Comparison of ENCODE assay signal across 8 mouse cellular contexts in the genomic region with DNA sequence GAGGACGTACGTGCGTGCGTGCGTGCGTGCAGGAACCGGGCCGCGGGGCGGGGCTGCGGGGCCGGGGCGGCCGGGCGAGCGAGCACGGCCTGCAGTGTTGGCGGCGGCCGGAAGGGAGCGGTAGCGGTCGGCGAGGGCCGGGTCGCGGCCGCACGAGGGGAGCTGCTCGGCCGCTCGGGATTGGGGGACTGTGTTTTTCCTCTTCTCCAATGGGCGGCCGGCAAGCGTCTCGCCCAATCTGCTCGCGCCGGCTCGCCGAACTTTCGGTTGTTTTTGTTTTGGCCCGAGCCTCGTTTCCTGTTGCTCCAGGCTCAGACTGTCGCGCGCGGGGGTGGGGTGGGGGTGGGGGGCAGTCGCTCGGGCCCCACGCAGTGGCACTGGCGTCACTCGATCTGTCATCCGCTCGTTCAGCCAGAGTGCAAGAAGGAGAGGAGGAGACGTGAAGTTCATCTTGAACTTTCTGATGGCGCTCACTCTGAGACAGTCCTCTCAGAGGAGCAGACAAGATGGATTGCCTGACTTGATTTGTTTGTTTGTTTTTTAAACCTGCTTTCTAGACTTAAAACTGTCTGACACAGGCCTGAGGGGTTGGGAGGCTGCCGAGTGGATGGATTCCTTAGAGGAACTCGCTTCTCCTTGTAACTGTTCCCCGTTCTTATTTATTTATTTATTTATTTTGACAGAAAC. TPM values are rescaled to one million over a fixed set of nuclear protein-coding genes. Genes with fewer than 3 reads are reported as not detected.
DNase-seq lines count a peak whose midpoint lies in the region; ATAC-seq and TF ChIP-seq lines count a peak whose summit lies in the region.

No protein-coding gene starts in this region.

- peak overlapping the region; percentile 100 for H3K27ac ChIP-seq in forebrain, embryonic 12.5 days
- peak overlapping the region; percentile 100 for H3K27ac ChIP-seq in lung, postnatal 0 days (ENCODE audit: low read length)

- H3K4me3 ChIP-seq in G1E (ENCODE audit: low read depth, low read length), result peak overlapping the region; percentile 92
- H3K4me3 ChIP-seq in forebrain, embryonic 12.5 days (replicated peaks), result peak overlapping the region; percentile 97
- peak overlapping the region; percentile 98 for H3K4me3 ChIP-seq in lung, postnatal 0 days (ENCODE audit: low read depth, low read length)

- no peaks in the 10 kb centered on the region for H3K9me3 ChIP-seq in G1E (replicated peaks)
- H3K9me3 ChIP-seq in forebrain, embryonic 12.5 days, result no peaks in the 10 kb centered on the region
- no peaks in the 10 kb centered on the region for H3K9me3 ChIP-seq in lung, postnatal 0 days (ENCODE audit: low read length)

- DNase-seq in G1E (ENCODE audit: low spot score), result peak; percentile 98
- DNase-seq in heart, postnatal 25 days (ENCODE audit: low spot score), result peak; percentile 89
- peak; percentile 84 to 88 for DNase-seq in layer of hippocampus, adult 18-20 months (ENCODE audit: low spot score in 2 of 2)
- DNase-seq in lung, postnatal 0 days (ENCODE audit: low spot score), result peak; percentile 98
- peak; percentile 89 for DNase-seq in ovary, postnatal 14 days (ENCODE audit: low spot score)
- peak; percentile 93 to 94 for DNase-seq in thymus, postnatal 10 days (ENCODE audit: low spot score in 2 of 2)

- peaks cover 22% of the 10 kb centered on the region for H3K36me3 ChIP-seq in G1E (replicated peaks)
- H3K36me3 ChIP-seq in forebrain, embryonic 12.5 days (replicated peaks), result peaks cover 5% of the 10 kb centered on the region; the same call in 1 of the 2 replicates
- H3K36me3 ChIP-seq in lung, postnatal 0 days (ENCODE audit: insufficient read depth, low read length), result no peaks in the 10 kb centered on the region

- peak overlapping the region; percentile 100 for H3K9ac ChIP-seq in forebrain, embryonic 12.5 days
- peak overlapping the region; percentile 100 for H3K9ac ChIP-seq in lung, postnatal 0 days (replicated peaks; ENCODE audit: low read depth)

- WGBS in forebrain, embryonic 12.5 days, result 2% methylated on average over 56 of the region's 60 CpGs
- under 1% methylated on average over 35 of the region's 60 CpGs for WGBS in lung, postnatal 0 days

- peak; percentile 24; the same call in 1 of the 2 replicates for TF ChIP-seq CTCF in G1E (IDR thresholded peaks at IDR 0.05; ENCODE audit: low read depth, low read length)
- TF ChIP-seq CTCF in lung, postnatal 0 days (IDR thresholded peaks at IDR 0.05), result peak; percentile 61

- H3K27me3 ChIP-seq in G1E (ENCODE audit: insufficient read depth, low read length), result peaks cover 21% of the 10 kb centered on the region
- no peaks in the 10 kb centered on the region for H3K27me3 ChIP-seq in forebrain, embryonic 12.5 days
- no peaks in the 10 kb centered on the region for H3K27me3 ChIP-seq in lung, postnatal 0 days (replicated peaks; ENCODE audit: insufficient read depth, low read length)

- intact Hi-C loops in heart, postnatal 25 days (cut with DNase I), result loop anchor here (5.0 kb wide), 2 partner anchors 83 to 213 kb away; a partner anchor contains a TSS

- peaks cover 22% of the 10 kb centered on the region for H3K4me1 ChIP-seq in G1E (ENCODE audit: insufficient read depth, low read depth, low read length)
- peaks cover 24% of the 10 kb centered on the region for H3K4me1 ChIP-seq in forebrain, embryonic 12.5 days
- peaks cover 9% of the 10 kb centered on the region for H3K4me1 ChIP-seq in lung, postnatal 0 days (ENCODE audit: insufficient read depth, low read depth, low read length)

- peak; percentile 84 for ATAC-seq in G1E (ENCODE audit: extremely low read depth, insufficient number of reproducible peaks, low FRiP score, poor library complexity, severe bottlenecking)
- peak; percentile 79 for ATAC-seq in cerebellum, adult (ENCODE audit: insufficient number of reproducible peaks, low FRiP score, low TSS enrichment)
- ATAC-seq in forebrain, embryonic 12.5 days (ENCODE audit: low FRiP score), result peak; percentile 92
- peak; percentile 95 for ATAC-seq in lung, postnatal 0 days

- peak overlapping the region; percentile 84 for H3K4me2 ChIP-seq in forebrain, embryonic 12.5 days
- H3K4me2 ChIP-seq in lung, postnatal 0 days (replicated peaks; ENCODE audit: low read depth, low read length), result peak overlapping the region; percentile 73

- TF ChIP-seq EP300 in lung, postnatal 0 days (IDR thresholded peaks at IDR 0.05), result no peak

RNA-seq across cellular contexts. Expression of a gene that starts 1.6 kb away (rescaled TPM):
- total RNA-seq in G1E (2014; fragmentation: Nextera tagmentation) (26.0 and 32.4 TPM in 2 replicates), G1E (2017) (29.9 and 36.4 TPM in 2 replicates)
- polyA plus RNA-seq in G1E (2012), result 5.3 and 6.4 TPM in 2 replicates
- 58.0 and 60.6 TPM in 2 replicates for polyA plus RNA-seq in forebrain, embryonic 12.5 days (2016; fragmentation: Nextera tagmentation; extraction: Ambion mirVana)
- 10 to 100 TPM; 30.4 to 35.6 TPM for total RNA-seq in heart, postnatal 25 days (2021)
- 10 to 100 TPM; 50.1 to 51.6 TPM for total RNA-seq in layer of hippocampus, adult 18-20 months (2021)
- polyA plus RNA-seq in lung, postnatal 0 days (2015; fragmentation: Nextera tagmentation; extraction: Ambion mirVana), result 20.5 and 23.7 TPM in 2 replicates

Comparison
In these comparisons a context has a peak if more than half of its experiments do, and no peak if none do; other contexts are left out.
1. Peak in every context shown above with its lines: DNase-seq, ATAC-seq, H3K4me3 ChIP-seq and H3K27ac ChIP-seq.